Mouse (Mus musculus) lung, embryonic 14.5 days (tissue): ENCODE data around the gene Olfr307. TPM values are rescaled to one million over a fixed set of nuclear protein-coding genes. Genes with fewer than 3 reads are reported as not detected.
A peak's percentile ranks its signal among the peaks of the same experiment; 100 is the strongest.
"Not testable (repeated sequence)": the region's sequence is repeated elsewhere in the genome, so short reads cannot be mapped to it uniquely, and the experiment has no call there.

Experiments
- ATAC-seq: fragments of 200-750 bp; cut with Nextera tagmentation; 2 replicates; pipeline ENCODE4 v1.8.0; 2017; ENCODE audit warnings: mild to moderate bottlenecking, moderate TSS enrichment, moderate library complexity; ENCODE audit not compliant: insufficient read depth
- DNase-seq: peaks from one replicate; pipeline ENCODE4 v3.0.0-alpha.2; 2015
- H3K27ac ChIP-seq: fragments of 300-500 bp; sonication (generic); 2 replicates; pipeline ENCODE4 v1.5.1; 2014; ENCODE audit warnings: low read depth, mild to moderate bottlenecking, moderate library complexity
- H3K27me3 ChIP-seq: fragments of 300-500 bp; sonication (generic); 2 replicates; pipeline ENCODE4 v1.6.1; 2014; ENCODE audit warnings: low read length, control low read depth; ENCODE audit not compliant: insufficient read depth
- H3K36me3 ChIP-seq: fragments of 300-500 bp; sonication (generic); 2 replicates; pipeline ENCODE4 v1.6.1; 2014; ENCODE audit warnings: control low read depth; ENCODE audit not compliant: insufficient read depth
- H3K4me1 ChIP-seq: fragments of 300-500 bp; sonication (generic); 2 replicates; pipeline ENCODE4 v1.6.1; 2014; ENCODE audit warnings: antibody characterized with exemption, control low read depth; ENCODE audit not compliant: insufficient read depth
- H3K4me2 ChIP-seq: fragments of 300-500 bp; sonication (generic); 2 replicates; pipeline ENCODE4 v1.6.1; 2014; ENCODE audit warnings: mild to moderate bottlenecking
- H3K4me3 ChIP-seq: fragments of 300-500 bp; sonication (generic); 2 replicates; pipeline ENCODE4 v1.5.1; 2014; ENCODE audit warnings: low read depth, low read length
- H3K9ac ChIP-seq: fragments of 300-500 bp; sonication (generic); 2 replicates; pipeline ENCODE4 v1.6.1; 2014
- H3K9me3 ChIP-seq: fragments of 300-500 bp; sonication (generic); 2 replicates; pipeline ENCODE4 v1.6.1; 2016; ENCODE audit warnings: low read depth, low read length, control low read depth
- CTCF ChIP-seq: IDR thresholded peaks from 2 replicates; pipeline ENCODE4 v1.5.1; 2016; ENCODE audit warnings: antibody characterized with exemption, low read depth
- WGBS: fragments of 180-500 bp; shearing (Covaris S2); extraction: QIAGEN DNeasy Blood & Tissue Kit; methylation state at CpG from one replicate; pipeline ENCODE4 v1.1.7; 2014; 5-methylcytosine and 5-hydroxymethylcytosine counted together
- polyA plus RNA-seq: library from polyadenylated mRNA; unstranded; fragments of >200 nt; fragmentation: Nextera tagmentation; extraction: Ambion mirVana; gene quantifications from 2 replicates; pipeline ENCODE4 v1.2.1, GENCODE M21; 2014

The Olfr307 gene
- not detected in 2 replicates for polyA plus RNA-seq

DNA sequence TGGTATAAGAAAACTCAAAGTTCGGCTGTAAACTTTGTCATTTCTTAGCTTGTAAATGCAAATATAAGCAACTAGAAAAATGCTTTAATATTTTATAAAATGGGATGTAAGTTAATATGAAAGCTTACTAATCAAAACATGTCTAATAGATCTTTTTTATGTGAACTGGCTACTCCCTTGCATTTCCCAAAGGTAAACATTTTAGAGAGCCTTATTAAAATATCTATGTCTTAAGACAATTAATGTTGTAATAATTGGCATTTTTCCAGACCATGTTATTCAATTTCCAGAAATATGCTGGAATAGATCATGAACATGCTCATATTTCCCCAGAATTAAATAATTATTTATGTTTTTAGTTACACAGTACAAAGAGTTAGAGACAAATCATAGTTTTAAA lies at the start of gene Olfr307:
Gene Olfr307, minus strand, starts transcription at position 101 of the 400 bp plus-strand sequence.
- no peak for DNase-seq
- no peaks in the 10 kb centered on the region for H3K9me3 ChIP-seq
- no peak within 1 kb of the TSS for H3K4me2 ChIP-seq
- no peak for TF ChIP-seq CTCF
- no peak for ATAC-seq
- 55% methylated on average over 1 of the region's 1 CpGs for WGBS
- no peak within 1 kb of the TSS for H3K4me3 ChIP-seq
- H3K4me1 ChIP-seq = no peaks in the 10 kb centered on the region
- no peaks in the 10 kb centered on the region for H3K27me3 ChIP-seq
- no peaks in the 10 kb centered on the region for H3K36me3 ChIP-seq
- H3K9ac ChIP-seq = no peak within 1 kb of the TSS
- no peak within 1 kb of the TSS for H3K27ac ChIP-seq

DNA sequence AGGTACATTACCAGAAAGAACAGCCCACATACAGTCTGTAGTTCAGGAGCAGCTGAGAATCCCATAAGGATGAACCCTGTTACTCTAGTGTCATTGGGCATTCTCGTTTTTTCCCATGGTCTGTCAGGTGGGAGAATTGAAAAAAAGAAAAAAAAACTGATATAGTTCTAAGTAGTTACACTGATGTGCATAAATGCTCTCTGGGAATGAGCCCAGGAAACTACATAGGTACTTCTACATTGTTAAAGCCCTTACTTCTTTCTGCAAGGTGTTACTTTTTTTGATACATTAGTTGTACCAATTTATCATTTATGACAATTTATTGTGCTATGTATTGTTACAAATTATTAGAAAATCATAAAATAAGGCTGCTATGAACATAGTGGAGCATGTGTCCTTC lies 49.2 kb upstream of the Olfr307 start, which contains the start of gene Olfr304:
Gene Olfr304, minus strand, starts transcription at position 101 of the 400 bp plus-strand sequence.
- Histone ChIP-seq H3K9me3 (no peaks in the 10 kb centered on the region), H3K4me1 (no peaks in the 10 kb centered on the region), H3K36me3 (no peaks in the 10 kb centered on the region), H3K4me2 (no peak within 1 kb of the TSS), H3K27ac (no peak within 1 kb of the TSS), H3K9ac (no peak within 1 kb of the TSS), H3K27me3 (no peaks in the 10 kb centered on the region), H3K4me3 (no peak within 1 kb of the TSS)
- ATAC-seq = no peak
- no peak for DNase-seq
- TF ChIP-seq CTCF = no peak
- 55% methylated on average over 1 of the region's 1 CpGs for WGBS

DNA sequence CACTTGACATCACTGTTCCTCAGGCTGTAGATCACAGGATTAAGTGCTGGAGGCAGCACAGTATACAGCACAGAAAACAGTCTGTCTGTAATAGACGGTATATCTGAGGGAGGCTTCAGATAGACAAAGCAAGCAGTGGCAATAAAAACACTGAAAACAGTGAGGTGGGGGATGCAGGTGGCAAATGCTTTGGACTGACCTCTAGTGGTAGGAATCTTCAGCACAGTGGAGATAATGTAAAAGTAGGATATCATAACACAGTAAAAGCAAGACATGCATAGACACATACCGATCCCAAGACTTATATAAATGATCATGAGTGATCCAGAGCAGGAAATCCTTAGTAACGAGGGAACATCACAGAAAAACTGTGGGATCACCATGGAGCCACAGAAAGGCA lies 48.4 kb upstream of the Olfr307 start:
- H3K36me3 ChIP-seq = no peaks in the 10 kb centered on the region
- no peak overlapping the region for H3K27ac ChIP-seq
- no peak overlapping the region for H3K4me3 ChIP-seq
- no peaks in the 10 kb centered on the region for H3K9me3 ChIP-seq
- WGBS = 64% methylated on average over 3 of the region's 3 CpGs
- no peaks in the 10 kb centered on the region for H3K27me3 ChIP-seq
- ATAC-seq = no peak
- H3K4me1 ChIP-seq = no peaks in the 10 kb centered on the region
- H3K9ac ChIP-seq = no peak overlapping the region
- DNase-seq = no peak
- H3K4me2 ChIP-seq = no peak overlapping the region
- peak; percentile 43 for TF ChIP-seq CTCF

DNA sequence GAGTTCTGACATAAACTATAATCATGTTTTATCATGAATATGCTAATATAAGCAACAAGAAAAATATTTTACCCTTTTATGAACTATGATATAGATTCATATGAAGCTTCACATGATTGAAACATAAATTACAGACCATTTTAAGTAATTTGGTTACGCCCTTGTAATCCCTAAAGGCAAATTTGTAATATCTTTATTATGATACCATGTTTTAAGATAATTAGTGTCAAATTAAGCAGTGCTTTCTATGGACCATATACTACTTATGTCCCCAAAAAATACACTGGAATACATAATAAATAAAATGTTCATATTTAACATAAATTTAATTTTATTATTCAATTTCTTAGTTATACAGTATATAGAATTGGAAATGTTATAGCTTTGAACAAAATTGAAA lies 29.4 kb upstream of the Olfr307 start, which contains the start of gene Olfr305:
Gene Olfr305, minus strand, starts transcription at position 101 of the 400 bp plus-strand sequence.
- Histone ChIP-seq H3K9ac (no peak within 1 kb of the TSS), H3K36me3 (no peaks in the 10 kb centered on the region), H3K4me1 (no peaks in the 10 kb centered on the region), H3K27ac (no peak within 1 kb of the TSS), H3K4me2 (no peak within 1 kb of the TSS), H3K27me3 (no peaks in the 10 kb centered on the region), H3K9me3 (no peaks in the 10 kb centered on the region), H3K4me3 (no peak within 1 kb of the TSS)
- TF ChIP-seq CTCF = no peak
- 78% methylated on average over 1 of the region's 1 CpGs for WGBS
- DNase-seq (no peak), ATAC-seq (no peak)

DNA sequence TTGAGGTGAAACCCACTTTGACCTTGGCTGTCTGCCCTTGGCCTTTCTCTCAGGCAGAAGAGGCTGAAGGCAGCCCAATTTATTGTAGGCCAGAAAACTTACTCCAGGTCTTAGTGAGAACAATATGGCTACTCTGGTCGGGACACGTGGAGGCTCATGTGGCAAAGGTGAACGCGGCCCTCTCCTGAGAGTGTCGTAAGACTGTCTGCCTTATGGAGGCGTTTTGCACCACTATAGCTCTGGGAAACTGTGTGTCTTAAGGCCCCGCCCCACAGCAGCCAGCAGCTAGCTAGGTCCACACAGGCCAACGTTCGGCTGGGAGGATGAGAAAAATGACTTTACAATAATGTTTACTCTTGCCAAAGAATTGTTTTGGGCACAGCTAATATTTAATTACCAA lies 8.9 kb upstream of the Olfr307 start:
- not testable (repeated sequence) for ATAC-seq, DNase-seq, H3K27me3 ChIP-seq, H3K9me3 ChIP-seq, H3K9ac ChIP-seq, H3K36me3 ChIP-seq, H3K4me2 ChIP-seq, H3K27ac ChIP-seq, H3K4me3 ChIP-seq, H3K4me1 ChIP-seq
- 84% methylated on average over 9 of the region's 9 CpGs for WGBS

DNA sequence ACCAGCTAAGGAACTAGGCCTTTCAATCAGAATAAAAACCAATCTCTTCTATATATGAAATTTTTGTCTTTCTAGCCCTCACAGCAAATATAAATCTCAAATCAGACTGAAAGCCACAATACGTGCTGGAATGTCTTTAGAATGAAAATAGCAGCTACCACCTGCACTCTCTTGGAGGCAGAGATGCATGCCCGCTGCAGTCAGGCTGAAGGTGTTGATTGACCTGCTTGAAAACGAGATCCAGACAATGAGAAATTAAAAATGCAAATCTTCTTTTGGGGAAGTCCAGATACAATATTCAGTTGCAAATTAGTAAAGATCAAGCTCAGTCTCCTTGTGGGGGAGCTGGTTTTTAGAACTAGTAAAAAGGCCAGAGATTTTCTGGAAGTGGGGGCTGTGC lies 6.9 kb upstream of the Olfr307 start:
- no peak overlapping the region for H3K27ac ChIP-seq
- no peaks in the 10 kb centered on the region for H3K36me3 ChIP-seq
- WGBS = 58% methylated on average over 3 of the region's 3 CpGs
- ATAC-seq (no peak), DNase-seq (no peak)
- H3K9me3 ChIP-seq = no peaks in the 10 kb centered on the region
- H3K4me3 ChIP-seq = no peak overlapping the region
- no peak for TF ChIP-seq CTCF
- no peak overlapping the region for H3K4me2 ChIP-seq
- no peak overlapping the region for H3K9ac ChIP-seq
- H3K27me3 ChIP-seq = no peaks in the 10 kb centered on the region
- H3K4me1 ChIP-seq = no peaks in the 10 kb centered on the region

DNA sequence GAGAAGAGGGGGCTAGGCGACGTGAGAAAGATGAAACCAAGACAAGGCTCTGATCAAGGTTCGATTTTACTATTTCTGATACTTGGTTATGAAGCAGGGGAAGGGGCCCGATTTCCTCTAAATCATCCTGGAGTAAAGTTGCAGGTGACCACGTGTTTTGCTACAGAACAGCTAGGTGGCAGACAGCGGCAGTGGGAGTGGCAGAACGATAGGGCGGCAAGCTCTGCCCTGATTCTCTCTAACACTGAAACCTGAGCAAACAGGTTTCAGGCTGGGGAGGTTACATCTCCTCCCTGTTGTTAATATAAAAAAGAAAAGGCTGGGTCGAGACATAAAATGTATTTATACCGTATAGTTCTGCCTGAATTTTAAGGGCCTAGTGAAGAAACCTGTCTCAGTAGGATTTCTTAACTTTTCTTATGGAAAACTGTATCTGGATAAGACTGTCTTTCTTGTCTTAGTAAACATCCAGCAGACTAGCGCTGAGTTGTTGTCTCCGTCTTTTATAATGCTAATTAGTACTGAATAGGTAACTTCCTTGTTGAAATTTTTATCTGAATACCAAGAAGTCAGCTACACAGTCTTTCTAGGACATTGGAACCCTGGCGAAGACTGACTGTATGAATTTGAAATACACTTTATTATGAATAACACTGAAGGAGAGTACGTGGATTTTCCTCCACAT lies 5.6 kb upstream of the Olfr307 start:
- WGBS = 66% methylated on average over 14 of the region's 14 CpGs
- TF ChIP-seq CTCF = no peak
- Histone ChIP-seq H3K4me2 (no peak overlapping the region), H3K9ac (no peak overlapping the region), H3K4me1 (no peaks in the 10 kb centered on the region), H3K36me3 (no peaks in the 10 kb centered on the region), H3K27me3 (no peaks in the 10 kb centered on the region), H3K9me3 (no peaks in the 10 kb centered on the region), H3K4me3 (no peak overlapping the region), H3K27ac (no peak overlapping the region)
- DNase-seq (no peak), ATAC-seq (no peak)
